Comparison of ENCODE assay signal across 14 mouse cellular contexts in genomic region chr17:46009182-46009581, GRCm38 (mm10). TPM values are rescaled to one million over a fixed set of nuclear protein-coding genes. Genes with fewer than 3 reads are reported as not detected.
DNase-seq lines count a peak whose midpoint lies in the region; ATAC-seq and TF ChIP-seq lines count a peak whose summit lies in the region.
"Had no signal": no experiment of that assay in that cellular context is flagged by ENCODE, and none has a peak within 500 bp of the region (broad histone marks: within the 10 kb centered on the region; RNA-seq: fewer than 3 reads in every experiment).

No protein-coding gene starts in this region.

- POLR2A ChIA-PET in Patski (lab: Charles Lee), result no interaction called here

- intact Hi-C loops in gastrocnemius, adult 2 months (cut with DNase I), result no loop called here
- intact Hi-C loops in heart, postnatal 14 days (cut with DNase I), result no loop called here

- no peak overlapping the region for H3K4me3 ChIP-seq in gastrocnemius, adult 2 months
- H3K4me3 ChIP-seq: liver, embryonic 13.5 days; midbrain, embryonic 13.5 days had no signal

- in situ Hi-C loops in Patski (cut with MboI; ENCODE audit: low pct_unique_long_range_greater_than_20kb), result loop anchor here (5.0 kb wide), 1 partner anchor 52 kb away; no protein-coding TSS in a partner anchor

- no peak for TF ChIP-seq CTCF in gastrocnemius, adult 2 months (IDR thresholded peaks at IDR 0.05)
- no peak for TF ChIP-seq CTCF in Patski (IDR thresholded peaks at IDR 0.05)

- H3K27me3 ChIP-seq in Patski, result no peaks in the 10 kb centered on the region
- H3K27me3 ChIP-seq: liver, embryonic 13.5 days; midbrain, embryonic 13.5 days had no signal

- no peak overlapping the region for H3K27ac ChIP-seq in gastrocnemius, adult 2 months
- H3K27ac ChIP-seq: liver, embryonic 13.5 days; midbrain, embryonic 13.5 days had no signal

- peak; percentile 34 for DNase-seq in gastrocnemius, adult 2 months
- DNase-seq in gastrocnemius, postnatal 4 days (ENCODE audit: low spot score in 2 of 2), result no peak
- DNase-seq in Patski (ENCODE audit: low read depth, low spot score), result no peak
- DNase-seq in heart, adult 9 months (ENCODE audit: low spot score in 2 of 2), result peak; percentile 50 to 64
- peak; percentile 38 for DNase-seq in heart, postnatal 14 days
- DNase-seq in T-cell, adult 2 months (ENCODE audit: low spot score), result no peak
- no peak for DNase-seq in cerebellum, adult 8-10 months
- no peak for DNase-seq in layer of hippocampus, adult 9-11 months
- DNase-seq: cerebellum, adult 9-10 months; liver, embryonic 13.5 days; lung, postnatal 4 days; right cerebral cortex, postnatal 14 days had no signal

- peak; percentile 17 for ATAC-seq in Patski
- ATAC-seq: inflammation-experienced regulatory T-cells, adult 6 months; midbrain, embryonic 13.5 days had no signal

- CTCF ChIA-PET in Patski (lab: Charles Lee), result no interaction called here

RNA-seq across cellular contexts. Expression of gene Vegfa, which starts 23.0 kb away (rescaled TPM):
- 100 to 1,000 TPM; 135 to 219 TPM for total RNA-seq in gastrocnemius, adult 2 months (2021)
- total RNA-seq in gastrocnemius, postnatal 4 days (2021), result 100 to 1,000 TPM in 1 of 2 experiments, 10 to 100 TPM in 1; 97.0 to 100 TPM
- polyA plus RNA-seq in Patski (2021), result 124 TPM
- total RNA-seq in heart, postnatal 14 days (2021), result 100 to 1,000 TPM; 275 TPM
- polyA plus RNA-seq: inflammation-experienced regulatory T-cells, adult 6 months had no signal

Comparison
In these comparisons a context has a peak if more than half of its experiments do, and no peak if none do; other contexts are left out.
1. DNase-seq: peak in gastrocnemius, adult 2 months (single experiment), heart, adult 9 months (2 of 2) and heart, postnatal 14 days (2 of 2); none in gastrocnemius, postnatal 4 days (0 of 2), Patski (single experiment), T-cell, adult 2 months (single experiment), cerebellum, adult 8-10 months (single experiment) and layer of hippocampus, adult 9-11 months (single experiment).